Mouse (Mus musculus): ENCODE measurements at regions not wholly inside any gene's neighbourhood (a gene's known extent, or its start where the extent isn't known, plus 50 kb on each side); places are given as distances from the start of the nearest gene placed in this dataset.

DNA sequence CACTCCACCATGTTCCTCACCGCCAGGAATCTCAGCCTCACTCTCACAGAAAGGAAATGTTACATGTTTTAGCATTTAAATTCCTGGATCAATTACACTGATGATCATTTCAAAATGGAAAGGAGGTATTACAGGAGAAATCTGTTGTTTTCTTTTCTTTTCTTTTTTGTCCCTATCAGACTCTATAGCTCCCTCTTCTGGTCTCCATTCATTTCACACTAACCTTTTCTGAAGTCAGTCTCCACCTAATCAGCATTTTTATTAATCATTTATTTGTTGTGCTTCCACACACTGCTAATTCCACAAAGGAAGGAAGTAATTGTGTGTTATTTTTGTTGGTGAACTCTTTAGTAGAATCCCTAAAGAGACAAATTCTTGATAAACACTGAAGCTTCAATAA is 130.5 kb upstream of the Car10 start:
- no peak overlapping the region for H3K9ac ChIP-seq (ENCODE audit: low read length)
- ATAC-seq (no peak), DNase-seq (ENCODE audit: low spot score) (peak; percentile 19)
- no peaks in the 10 kb centered on the region for H3K9me3 ChIP-seq (replicated peaks; ENCODE audit: control insufficient read depth, low read length)
- H3K4me1 ChIP-seq (ENCODE audit: control insufficient read depth, insufficient read depth, low read length) = no peaks in the 10 kb centered on the region
- no peak overlapping the region for H3K4me2 ChIP-seq (ENCODE audit: low read length)
- no peak overlapping the region for H3K27ac ChIP-seq (ENCODE audit: low read depth, low read length)
- H3K36me3 ChIP-seq (ENCODE audit: control insufficient read depth, insufficient read depth, low read length) = no peaks in the 10 kb centered on the region
- 82% methylated on average over 1 of the region's 1 CpGs for WGBS
- H3K27me3 ChIP-seq (replicated peaks; ENCODE audit: control insufficient read depth, insufficient read depth, low read length) = no peaks in the 10 kb centered on the region
- no peak overlapping the region for H3K4me3 ChIP-seq (ENCODE audit: low read depth, low read length)

DNA sequence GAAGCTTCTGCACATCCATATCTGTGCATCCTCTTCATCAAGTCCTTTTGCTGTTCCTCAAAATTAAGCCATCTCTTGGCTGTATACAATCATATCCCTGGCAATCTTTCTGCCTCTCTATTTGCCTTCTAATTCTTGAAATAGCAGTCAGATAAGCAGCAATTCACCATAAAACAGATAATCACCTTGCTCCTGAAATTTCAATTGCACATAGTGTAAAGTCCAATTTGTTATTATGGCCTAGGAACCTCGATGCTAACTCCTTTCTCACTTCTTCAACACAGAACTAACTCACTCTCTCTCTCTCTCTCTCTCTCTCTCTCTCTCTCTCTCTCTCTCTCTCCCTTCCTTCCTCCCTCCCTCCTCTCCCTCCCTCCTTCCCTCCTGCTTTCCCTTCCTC is 98.2 kb upstream of the Car10 start:
- Histone ChIP-seq H3K4me2 (ENCODE audit: low read length) (no peak overlapping the region), H3K27ac (ENCODE audit: low read depth, low read length) (no peak overlapping the region), H3K4me3 (ENCODE audit: low read depth, low read length) (no peak overlapping the region), H3K9ac (ENCODE audit: low read length) (no peak overlapping the region), H3K4me1 (ENCODE audit: control insufficient read depth, insufficient read depth, low read length) (no peaks in the 10 kb centered on the region), H3K36me3 (ENCODE audit: control insufficient read depth, insufficient read depth, low read length) (no peaks in the 10 kb centered on the region), H3K27me3 (replicated peaks; ENCODE audit: control insufficient read depth, insufficient read depth, low read length) (no peaks in the 10 kb centered on the region), H3K9me3 (replicated peaks; ENCODE audit: control insufficient read depth, low read length) (no peaks in the 10 kb centered on the region)
- DNase-seq (ENCODE audit: low spot score) (no peak), ATAC-seq (no peak)
- 71% methylated on average over 1 of the region's 1 CpGs for WGBS

DNA sequence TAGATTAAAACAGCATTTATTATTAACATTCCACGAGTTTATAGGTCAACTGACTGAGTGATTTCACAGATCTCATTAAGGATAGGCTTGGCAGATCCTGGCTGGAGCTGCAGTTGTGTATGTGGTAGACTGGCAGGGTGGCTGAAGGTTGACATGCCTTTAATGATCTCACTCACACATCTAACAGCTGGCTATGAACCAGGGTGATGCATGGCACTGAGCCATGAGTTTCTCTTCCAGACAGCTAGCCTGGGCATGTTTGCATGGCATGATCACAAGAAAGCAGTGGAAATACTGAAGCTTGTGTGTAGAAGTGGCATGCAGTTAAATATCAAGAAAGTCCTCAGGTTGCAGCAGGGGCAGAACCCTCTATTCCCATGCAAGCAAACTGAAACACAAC is 91.8 kb upstream of the Car10 start:
- H3K27ac ChIP-seq (ENCODE audit: low read depth, low read length) = no peak overlapping the region
- no peaks in the 10 kb centered on the region for H3K27me3 ChIP-seq (replicated peaks; ENCODE audit: control insufficient read depth, insufficient read depth, low read length)
- DNase-seq (ENCODE audit: low spot score) = peak; percentile 36
- no peaks in the 10 kb centered on the region for H3K36me3 ChIP-seq (ENCODE audit: control insufficient read depth, insufficient read depth, low read length)
- no peak overlapping the region for H3K4me3 ChIP-seq (ENCODE audit: low read depth, low read length)
- H3K4me1 ChIP-seq (ENCODE audit: control insufficient read depth, insufficient read depth, low read length) = no peaks in the 10 kb centered on the region
- no peak overlapping the region for H3K4me2 ChIP-seq (ENCODE audit: low read length)
- no peaks in the 10 kb centered on the region for H3K9me3 ChIP-seq (replicated peaks; ENCODE audit: control insufficient read depth, low read length)
- no peak overlapping the region for H3K9ac ChIP-seq (ENCODE audit: low read length)
- WGBS = 41% methylated on average over 1 of the region's 1 CpGs
- peak; percentile 20; the same call in 1 of the 2 replicates for ATAC-seq

DNA sequence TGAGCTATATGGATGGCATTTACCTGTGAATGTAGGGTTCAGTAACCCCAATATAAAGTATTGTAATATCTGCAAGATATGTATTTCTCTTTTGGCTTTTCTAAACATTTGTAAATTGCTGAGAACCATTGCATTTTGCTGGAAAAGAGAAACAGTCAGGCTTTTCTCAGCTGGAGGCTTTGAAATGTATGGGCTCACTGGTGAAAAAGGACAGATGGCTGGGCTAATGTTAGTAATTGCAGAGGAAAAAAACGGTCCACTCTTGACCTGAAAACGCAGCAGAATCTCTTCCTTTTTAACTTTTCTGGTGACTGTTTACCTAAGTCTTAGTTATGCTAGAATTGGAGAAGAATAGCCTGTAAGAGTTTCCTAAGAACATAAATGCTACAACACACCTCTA is 71.8 kb upstream of the Car10 start:
- Histone ChIP-seq H3K4me1 (ENCODE audit: control insufficient read depth, insufficient read depth, low read length) (no peaks in the 10 kb centered on the region), H3K36me3 (ENCODE audit: control insufficient read depth, insufficient read depth, low read length) (no peaks in the 10 kb centered on the region), H3K9ac (ENCODE audit: low read length) (no peak overlapping the region), H3K9me3 (replicated peaks; ENCODE audit: control insufficient read depth, low read length) (no peaks in the 10 kb centered on the region), H3K4me2 (ENCODE audit: low read length) (no peak overlapping the region), H3K27ac (ENCODE audit: low read depth, low read length) (no peak overlapping the region), H3K4me3 (ENCODE audit: low read depth, low read length) (no peak overlapping the region), H3K27me3 (replicated peaks; ENCODE audit: control insufficient read depth, insufficient read depth, low read length) (no peaks in the 10 kb centered on the region)
- no peak for ATAC-seq
- DNase-seq (ENCODE audit: low spot score) = no peak
- WGBS = 46% methylated on average over 2 of the region's 2 CpGs

DNA sequence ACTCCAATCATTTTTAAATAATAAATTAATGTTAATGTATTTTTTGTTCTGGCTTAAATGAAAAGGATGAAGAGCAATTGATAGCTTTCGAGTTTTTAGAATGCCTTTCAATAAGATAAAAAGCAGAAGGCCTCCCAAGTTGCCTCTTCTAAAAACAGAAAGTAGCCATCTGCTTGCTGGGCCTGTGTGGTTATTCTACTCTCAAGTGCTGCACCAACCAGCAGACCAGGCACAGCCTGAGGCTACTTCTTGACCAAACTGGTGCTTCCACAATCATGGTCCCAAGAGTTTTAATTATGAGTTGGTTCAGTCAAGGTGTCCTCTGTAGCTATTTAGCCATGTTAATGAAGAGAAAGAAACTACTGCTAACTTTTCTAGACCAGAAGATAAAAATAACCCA is 62.3 kb upstream of the Car10 start:
- no peaks in the 10 kb centered on the region for H3K36me3 ChIP-seq (ENCODE audit: control insufficient read depth, insufficient read depth, low read length)
- no peaks in the 10 kb centered on the region for H3K9me3 ChIP-seq (replicated peaks; ENCODE audit: control insufficient read depth, low read length)
- 93% methylated on average over 1 of the region's 1 CpGs for WGBS
- no peak overlapping the region for H3K27ac ChIP-seq (ENCODE audit: low read depth, low read length)
- no peak for ATAC-seq
- no peak for DNase-seq (ENCODE audit: low spot score)
- H3K4me3 ChIP-seq (ENCODE audit: low read depth, low read length) = no peak overlapping the region
- no peaks in the 10 kb centered on the region for H3K4me1 ChIP-seq (ENCODE audit: control insufficient read depth, insufficient read depth, low read length)
- no peak overlapping the region for H3K4me2 ChIP-seq (ENCODE audit: low read length)
- no peak overlapping the region for H3K9ac ChIP-seq (ENCODE audit: low read length)
- no peaks in the 10 kb centered on the region for H3K27me3 ChIP-seq (replicated peaks; ENCODE audit: control insufficient read depth, insufficient read depth, low read length)

DNA sequence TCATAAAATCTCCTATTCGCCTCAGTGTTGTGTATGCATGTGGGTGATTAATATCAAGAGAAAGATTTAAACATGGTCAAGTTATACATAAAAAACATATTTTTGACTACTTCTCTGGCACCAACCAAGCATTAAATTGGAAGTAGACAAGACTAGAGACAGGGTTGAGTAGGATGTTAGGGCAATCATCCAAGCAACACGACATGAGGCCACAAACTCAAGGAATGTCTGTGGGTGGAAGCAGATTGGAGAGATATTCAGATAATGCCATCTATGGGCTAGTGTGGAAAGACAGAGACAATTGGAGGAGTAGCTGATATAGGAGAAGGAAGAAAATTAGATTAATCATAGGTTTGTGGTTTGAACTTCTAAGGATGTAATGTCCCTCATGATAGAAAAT is 60.0 kb upstream of the Car10 start:
- Histone ChIP-seq H3K27ac (ENCODE audit: low read depth, low read length) (no peak overlapping the region), H3K4me1 (ENCODE audit: control insufficient read depth, insufficient read depth, low read length) (no peaks in the 10 kb centered on the region), H3K4me3 (ENCODE audit: low read depth, low read length) (no peak overlapping the region), H3K36me3 (ENCODE audit: control insufficient read depth, insufficient read depth, low read length) (no peaks in the 10 kb centered on the region), H3K9ac (ENCODE audit: low read length) (no peak overlapping the region), H3K9me3 (replicated peaks; ENCODE audit: control insufficient read depth, low read length) (no peaks in the 10 kb centered on the region), H3K27me3 (replicated peaks; ENCODE audit: control insufficient read depth, insufficient read depth, low read length) (no peaks in the 10 kb centered on the region), H3K4me2 (ENCODE audit: low read length) (no peak overlapping the region)
- WGBS = 81% methylated on average over 2 of the region's 2 CpGs
- no peak for ATAC-seq
- DNase-seq (ENCODE audit: low spot score) = no peak

DNA sequence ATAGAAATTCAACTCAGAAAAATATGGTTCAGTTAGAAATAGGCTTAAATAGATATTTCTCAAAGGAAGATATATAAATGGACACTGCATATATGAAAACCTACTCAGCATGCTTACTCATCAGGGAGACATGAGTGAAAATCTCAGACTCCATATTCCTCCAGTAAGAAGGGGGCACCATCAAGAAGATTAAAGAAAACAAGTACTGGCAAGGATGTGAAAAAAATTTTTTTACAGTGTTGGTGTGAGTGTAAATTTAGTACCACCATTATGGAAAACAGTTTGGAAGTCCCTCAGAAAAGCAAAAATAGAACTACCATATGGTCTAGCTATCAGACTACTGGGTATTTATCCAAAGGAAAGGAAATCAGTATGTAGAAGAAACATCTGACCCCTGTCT is 58.5 kb upstream of the Car10 start:
- Histone ChIP-seq H3K27ac (ENCODE audit: low read depth, low read length) (no peak overlapping the region), H3K9ac (ENCODE audit: low read length) (no peak overlapping the region), H3K9me3 (replicated peaks; ENCODE audit: control insufficient read depth, low read length) (no peaks in the 10 kb centered on the region), H3K4me3 (ENCODE audit: low read depth, low read length) (no peak overlapping the region), H3K4me2 (ENCODE audit: low read length) (no peak overlapping the region), H3K4me1 (ENCODE audit: control insufficient read depth, insufficient read depth, low read length) (no peaks in the 10 kb centered on the region), H3K27me3 (replicated peaks; ENCODE audit: control insufficient read depth, insufficient read depth, low read length) (no peaks in the 10 kb centered on the region), H3K36me3 (ENCODE audit: control insufficient read depth, insufficient read depth, low read length) (no peaks in the 10 kb centered on the region)
- ATAC-seq (no peak), DNase-seq (ENCODE audit: low spot score) (no peak)

DNA sequence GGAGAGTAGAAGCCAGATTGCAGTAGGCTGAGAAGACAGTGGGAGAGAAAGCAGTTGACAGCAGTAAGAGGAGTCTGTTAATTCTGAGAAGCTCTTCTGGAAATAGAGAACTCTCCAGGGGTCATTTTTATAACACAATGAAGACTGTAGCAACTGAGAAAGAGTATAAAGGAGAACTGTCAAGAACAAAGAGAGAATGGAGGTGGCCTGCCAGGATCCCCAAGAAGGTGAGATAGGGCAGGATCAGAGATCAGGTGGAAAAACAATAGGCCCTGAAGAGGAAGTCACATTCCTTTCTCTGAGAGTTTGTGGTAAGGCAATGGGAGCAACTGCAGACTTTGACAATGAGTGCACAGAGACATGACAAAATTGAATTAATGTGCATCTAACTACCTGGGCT is 57.0 kb upstream of the Car10 start:
- Histone ChIP-seq H3K9ac (ENCODE audit: low read length) (no peak overlapping the region), H3K4me3 (ENCODE audit: low read depth, low read length) (no peak overlapping the region), H3K9me3 (replicated peaks; ENCODE audit: control insufficient read depth, low read length) (no peaks in the 10 kb centered on the region), H3K27me3 (replicated peaks; ENCODE audit: control insufficient read depth, insufficient read depth, low read length) (no peaks in the 10 kb centered on the region), H3K4me2 (ENCODE audit: low read length) (no peak overlapping the region), H3K36me3 (ENCODE audit: control insufficient read depth, insufficient read depth, low read length) (no peaks in the 10 kb centered on the region), H3K27ac (ENCODE audit: low read depth, low read length) (no peak overlapping the region), H3K4me1 (ENCODE audit: control insufficient read depth, insufficient read depth, low read length) (no peaks in the 10 kb centered on the region)
- ATAC-seq (no peak), DNase-seq (ENCODE audit: low spot score) (no peak)

DNA sequence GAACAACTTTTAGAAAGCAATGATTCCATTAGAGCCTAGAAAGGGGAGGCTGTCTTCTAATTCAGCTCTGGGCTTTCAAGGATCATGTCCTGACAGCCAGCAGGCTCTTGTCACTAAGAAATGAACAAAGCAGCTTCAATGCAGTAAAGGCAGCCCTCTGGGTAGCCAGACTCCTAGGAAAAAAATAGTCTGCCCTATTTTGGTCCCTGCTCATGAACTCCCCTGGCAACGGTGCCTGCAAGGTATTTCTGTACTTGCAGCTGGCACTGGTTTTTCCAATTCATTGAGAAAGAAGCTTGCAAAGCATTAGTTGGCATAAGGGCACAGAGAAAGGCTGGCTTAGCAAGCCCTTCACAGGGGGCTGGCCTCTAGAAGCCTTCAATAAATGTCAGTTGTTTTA is 52.8 kb upstream of the Car10 start:
- no peaks in the 10 kb centered on the region for H3K4me1 ChIP-seq (ENCODE audit: control insufficient read depth, insufficient read depth, low read length)
- H3K27me3 ChIP-seq (replicated peaks; ENCODE audit: control insufficient read depth, insufficient read depth, low read length) = no peaks in the 10 kb centered on the region
- peak; percentile 47 for DNase-seq (ENCODE audit: low spot score)
- ATAC-seq = no peak
- H3K9ac ChIP-seq (ENCODE audit: low read length) = no peak overlapping the region
- no peak overlapping the region for H3K4me2 ChIP-seq (ENCODE audit: low read length)
- no peak overlapping the region for H3K27ac ChIP-seq (ENCODE audit: low read depth, low read length)
- no peak overlapping the region for H3K4me3 ChIP-seq (ENCODE audit: low read depth, low read length)
- no peaks in the 10 kb centered on the region for H3K9me3 ChIP-seq (replicated peaks; ENCODE audit: control insufficient read depth, low read length)
- 29% methylated on average over 1 of the region's 1 CpGs for WGBS
- no peaks in the 10 kb centered on the region for H3K36me3 ChIP-seq (ENCODE audit: control insufficient read depth, insufficient read depth, low read length)
